Mouse (Mus musculus): ENCODE measurements around the gene Scgb1b30.
"Not testable (repeated sequence)": the region's sequence is repeated elsewhere in the genome, so short reads cannot be mapped to it uniquely, and the experiment has no call there.

Gene Scgb1b30

GRCm38 (mm10) chr7:34094911-34095481 is at the start of gene Scgb1b30:
TSS of gene Scgb1b30 (plus strand) at chr7:34095431.
- H3K4me3 ChIP-seq (replicated peaks; ENCODE audit: low read length): no peak within 1 kb of the TSS
- H3K9me3 ChIP-seq (ENCODE audit: low read length): peaks cover 60% of the 10 kb centered on the region
- TF ChIP-seq POU5F1 (IDR thresholded peaks at IDR 0.05; ENCODE audit: borderline replicate concordance, low read length): no peak
- TF ChIP-seq CTCF (conservative IDR thresholded peaks at IDR 0.05; ENCODE audit: low read length): no peak
- TF ChIP-seq NANOG (IDR thresholded peaks at IDR 0.05; ENCODE audit: borderline replicate concordance, low read length): no peak
- no peaks in the 10 kb centered on the region for H3K27me3 ChIP-seq (ENCODE audit: insufficient read depth, low read length)
- no peaks in the 10 kb centered on the region for H3K4me1 ChIP-seq (replicated peaks; ENCODE audit: low read depth, low read length)
- no peaks in the 10 kb centered on the region for H3K36me3 ChIP-seq (ENCODE audit: insufficient read depth, low read length)

DNA sequence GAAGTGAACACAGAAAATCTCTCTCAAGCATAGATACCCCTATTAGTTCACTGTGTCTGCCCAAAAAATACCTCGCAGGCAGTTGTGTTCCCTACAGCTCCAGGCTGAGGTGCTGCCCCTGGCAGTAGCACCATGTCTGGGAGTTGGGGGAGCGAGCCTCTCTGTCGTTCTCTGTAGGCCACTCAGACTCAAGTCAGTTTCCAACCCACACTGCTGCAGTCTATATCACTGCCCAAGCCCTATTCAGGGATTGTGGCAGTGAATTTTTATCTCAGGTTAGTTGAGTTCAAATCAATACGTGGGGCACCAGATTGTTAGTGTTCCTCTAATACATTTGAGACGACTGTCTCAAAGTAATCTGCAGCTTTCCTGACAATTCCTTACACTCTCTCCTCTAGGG is 27.1 kb upstream of the Scgb1b30 start:
- not testable (repeated sequence) for H3K36me3 ChIP-seq (ENCODE audit: insufficient read depth, low read length); H3K4me3 ChIP-seq (replicated peaks; ENCODE audit: low read length); H3K4me1 ChIP-seq (replicated peaks; ENCODE audit: low read depth, low read length); H3K27me3 ChIP-seq (ENCODE audit: insufficient read depth, low read length)
- peaks cover 39% of the 10 kb centered on the region for H3K9me3 ChIP-seq (ENCODE audit: low read length)

DNA sequence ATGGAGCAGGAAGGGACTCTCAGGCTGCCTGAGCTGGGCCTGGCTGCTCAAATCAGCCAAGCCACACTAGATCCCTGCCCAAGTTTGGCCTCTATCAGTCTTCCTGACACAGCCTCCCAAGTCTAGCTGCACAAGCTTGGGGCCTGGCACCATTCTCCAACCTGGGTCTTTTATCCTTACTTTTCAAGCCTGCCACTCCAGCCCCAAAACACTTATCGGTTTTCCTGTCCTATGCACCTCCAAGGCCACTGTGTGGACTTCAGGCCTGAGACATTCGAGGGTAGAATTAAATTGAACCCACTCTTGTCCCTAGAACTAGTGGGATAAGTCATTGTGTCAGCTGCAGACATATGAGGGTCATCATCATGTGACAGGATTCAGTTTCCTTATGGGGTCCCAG is 4.8 kb downstream of the Scgb1b30 start:
- no peak overlapping the region for H3K4me3 ChIP-seq (replicated peaks; ENCODE audit: low read length)
- no peaks in the 10 kb centered on the region for H3K36me3 ChIP-seq (ENCODE audit: insufficient read depth, low read length)
- no peaks in the 10 kb centered on the region for H3K27me3 ChIP-seq (ENCODE audit: insufficient read depth, low read length)
- no peak for TF ChIP-seq CTCF (conservative IDR thresholded peaks at IDR 0.05; ENCODE audit: low read length)
- TF ChIP-seq NANOG (IDR thresholded peaks at IDR 0.05; ENCODE audit: borderline replicate concordance, low read length): no peak
- no peak for TF ChIP-seq POU5F1 (IDR thresholded peaks at IDR 0.05; ENCODE audit: borderline replicate concordance, low read length)
- no peaks in the 10 kb centered on the region for H3K4me1 ChIP-seq (replicated peaks; ENCODE audit: low read depth, low read length)
- peaks cover 61% of the 10 kb centered on the region for H3K9me3 ChIP-seq (ENCODE audit: low read length)

DNA sequence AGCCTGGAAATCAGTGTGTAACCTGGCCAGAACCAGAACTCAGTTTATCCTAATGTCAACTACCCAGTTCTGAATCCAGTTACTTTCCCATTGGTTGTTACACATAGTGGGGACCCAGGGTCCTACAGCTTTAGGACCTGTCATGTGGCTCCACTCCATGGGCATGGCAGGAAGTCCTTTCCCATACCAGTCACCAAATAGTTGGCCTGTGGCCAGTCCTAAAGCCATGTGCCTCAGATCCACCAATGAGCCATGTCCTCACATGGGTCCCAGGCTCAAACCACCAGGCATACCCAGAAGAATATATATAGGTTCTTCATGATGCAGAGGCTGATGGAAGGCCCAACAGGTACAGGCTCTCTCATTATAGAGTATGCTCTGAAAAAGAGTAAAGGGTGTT is 6.0 kb downstream of the Scgb1b30 start:
- H3K27me3 ChIP-seq (ENCODE audit: insufficient read depth, low read length): no peaks in the 10 kb centered on the region
- no peaks in the 10 kb centered on the region for H3K4me1 ChIP-seq (replicated peaks; ENCODE audit: low read depth, low read length)
- no peak for TF ChIP-seq NANOG (IDR thresholded peaks at IDR 0.05; ENCODE audit: borderline replicate concordance, low read length)
- TF ChIP-seq CTCF (conservative IDR thresholded peaks at IDR 0.05; ENCODE audit: low read length): no peak
- TF ChIP-seq POU5F1 (IDR thresholded peaks at IDR 0.05; ENCODE audit: borderline replicate concordance, low read length): no peak
- no peak overlapping the region for H3K4me3 ChIP-seq (replicated peaks; ENCODE audit: low read length)
- H3K9me3 ChIP-seq (ENCODE audit: low read length): peaks cover 48% of the 10 kb centered on the region
- no peaks in the 10 kb centered on the region for H3K36me3 ChIP-seq (ENCODE audit: insufficient read depth, low read length)

DNA sequence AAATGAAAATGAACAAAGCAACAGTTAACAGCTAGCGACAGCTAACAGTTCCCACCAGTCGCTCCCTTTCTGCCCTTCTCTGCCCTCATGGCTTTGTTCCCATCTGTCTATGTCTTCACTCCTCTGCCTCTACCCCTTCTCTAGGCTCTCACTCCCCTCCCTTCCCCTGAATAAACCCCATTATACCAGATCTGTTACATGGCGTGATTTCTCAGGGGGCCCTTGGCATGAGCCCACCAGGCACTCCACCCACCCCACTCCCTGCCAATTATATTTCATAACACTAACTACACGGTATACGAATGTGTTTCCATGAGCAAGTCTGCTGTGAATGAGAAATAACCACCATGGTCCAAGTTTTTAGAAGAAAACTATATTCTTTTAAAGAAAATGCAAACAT is 14.0 kb downstream of the Scgb1b30 start:
- Histone ChIP-seq H3K36me3 (ENCODE audit: insufficient read depth, low read length) (peaks cover 49% of the 10 kb centered on the region), H3K9me3 (ENCODE audit: low read length) (no peaks in the 10 kb centered on the region), H3K27me3 (ENCODE audit: insufficient read depth, low read length) (no peaks in the 10 kb centered on the region), H3K4me3 (replicated peaks; ENCODE audit: low read length) (no peak overlapping the region), H3K4me1 (replicated peaks; ENCODE audit: low read depth, low read length) (peaks cover 12% of the 10 kb centered on the region)
- TF ChIP-seq CTCF (conservative IDR thresholded peaks at IDR 0.05; ENCODE audit: low read length) (no peak), NANOG (IDR thresholded peaks at IDR 0.05; ENCODE audit: borderline replicate concordance, low read length) (no peak), POU5F1 (IDR thresholded peaks at IDR 0.05; ENCODE audit: borderline replicate concordance, low read length) (no peak)

DNA sequence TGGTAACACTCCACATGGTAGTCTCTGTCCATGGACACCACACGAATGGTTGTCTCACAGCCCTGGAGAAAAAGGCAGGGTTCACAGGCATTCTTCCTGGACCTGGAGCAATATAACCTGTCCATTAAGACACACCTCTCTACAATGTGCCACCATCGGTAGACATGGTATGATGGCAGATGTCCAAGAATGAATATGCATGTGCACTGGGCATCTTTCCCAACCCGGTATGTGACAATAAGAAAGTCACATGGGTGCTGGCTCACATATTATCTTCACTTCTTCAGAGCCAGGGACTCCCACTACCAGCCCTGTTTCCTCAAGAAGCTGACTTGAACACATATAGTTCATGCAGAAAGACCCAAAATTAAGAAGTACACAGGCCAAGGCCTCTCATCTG is 21.4 kb downstream of the Scgb1b30 start:
- TF ChIP-seq POU5F1 (IDR thresholded peaks at IDR 0.05; ENCODE audit: borderline replicate concordance, low read length): no peak
- TF ChIP-seq CTCF (conservative IDR thresholded peaks at IDR 0.05; ENCODE audit: low read length): no peak
- TF ChIP-seq NANOG (IDR thresholded peaks at IDR 0.05; ENCODE audit: borderline replicate concordance, low read length): no peak
- Histone ChIP-seq H3K36me3 (ENCODE audit: insufficient read depth, low read length) (peaks cover 93% of the 10 kb centered on the region), H3K4me3 (replicated peaks; ENCODE audit: low read length) (no peak overlapping the region)

DNA sequence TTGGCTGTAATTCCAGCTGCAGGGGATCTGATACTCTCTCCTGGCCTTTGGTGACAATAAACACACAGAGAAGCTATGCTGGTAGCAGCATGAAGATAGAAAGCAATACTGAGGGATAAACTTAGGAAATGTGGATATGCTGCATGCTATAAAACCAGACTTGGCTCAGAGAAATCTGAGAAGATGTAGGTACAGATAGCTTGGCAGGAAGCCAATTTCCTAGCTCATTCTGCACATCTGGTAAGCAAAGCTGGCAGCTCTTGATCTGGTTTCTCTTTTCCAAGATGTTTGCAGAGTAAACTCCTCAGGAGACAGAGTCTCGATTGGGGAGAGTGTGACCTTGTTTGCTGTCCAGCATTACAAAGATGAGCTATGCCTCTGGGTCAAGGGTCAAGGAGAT is 25.4 kb downstream of the Scgb1b30 start:
- H3K4me1 ChIP-seq (replicated peaks; ENCODE audit: low read depth, low read length): peaks cover 29% of the 10 kb centered on the region
- not testable (repeated sequence) for H3K4me3 ChIP-seq (replicated peaks; ENCODE audit: low read length); H3K9me3 ChIP-seq (ENCODE audit: low read length); H3K27me3 ChIP-seq (ENCODE audit: insufficient read depth, low read length)
- peaks cover 76% of the 10 kb centered on the region for H3K36me3 ChIP-seq (ENCODE audit: insufficient read depth, low read length)

More for the DNA sequence above, 21.4 kb downstream of the Scgb1b30 start:
- Histone ChIP-seq H3K4me1 (replicated peaks; ENCODE audit: low read depth, low read length) (peaks cover 11% of the 10 kb centered on the region), H3K27me3 (ENCODE audit: insufficient read depth, low read length) (no peaks in the 10 kb centered on the region), H3K9me3 (ENCODE audit: low read length) (peaks cover 6% of the 10 kb centered on the region)

DNA sequence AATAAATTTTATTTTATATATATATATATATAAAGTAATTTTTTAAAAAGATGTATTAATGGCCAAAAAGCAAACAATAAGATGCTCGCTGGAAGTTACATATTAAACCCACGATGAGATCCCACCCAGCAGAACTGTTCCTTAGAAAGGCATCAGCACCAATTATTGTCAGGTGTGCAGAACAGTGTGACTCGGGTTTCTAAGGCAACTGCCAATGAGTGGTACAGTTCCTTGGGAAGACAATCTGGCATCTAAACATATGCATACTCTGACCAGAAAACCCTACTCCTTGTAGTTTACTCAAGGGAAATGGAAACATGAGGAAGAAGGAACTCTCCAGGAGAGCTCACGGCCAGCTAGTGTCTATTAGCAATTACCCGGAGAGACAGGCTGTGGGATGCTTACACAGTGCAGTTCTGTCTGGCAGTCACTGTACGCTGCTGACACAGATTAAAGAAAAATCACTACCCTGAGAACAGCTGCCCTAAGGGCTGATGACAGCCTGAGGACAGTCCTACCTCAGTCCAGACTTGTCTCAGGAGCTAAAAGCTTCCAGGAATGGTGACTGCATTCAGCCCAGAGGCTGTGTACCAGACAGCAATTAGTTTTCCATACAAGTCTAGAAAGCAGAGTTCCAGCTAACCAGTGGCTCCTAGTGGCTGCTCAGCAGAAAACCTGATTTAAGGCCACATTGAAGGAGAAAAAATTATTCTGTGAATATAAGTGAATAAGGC is 27.9 kb downstream of the Scgb1b30 start:
- peaks cover 35% of the 10 kb centered on the region for H3K4me1 ChIP-seq (replicated peaks; ENCODE audit: low read depth, low read length)
- peaks cover 61% of the 10 kb centered on the region for H3K36me3 ChIP-seq (ENCODE audit: insufficient read depth, low read length)
- H3K4me3 ChIP-seq (replicated peaks; ENCODE audit: low read length): no peak overlapping the region
- H3K9me3 ChIP-seq (ENCODE audit: low read length): peaks cover 19% of the 10 kb centered on the region
- TF ChIP-seq CTCF (conservative IDR thresholded peaks at IDR 0.05; ENCODE audit: low read length) (peak; percentile 21; the same call in 1 of the 2 replicates), NANOG (IDR thresholded peaks at IDR 0.05; ENCODE audit: borderline replicate concordance, low read length) (no peak), POU5F1 (IDR thresholded peaks at IDR 0.05; ENCODE audit: borderline replicate concordance, low read length) (no peak)
- H3K27me3 ChIP-seq (ENCODE audit: insufficient read depth, low read length): no peaks in the 10 kb centered on the region

- peaks cover 50% of the 10 kb centered on the region for H3K36me3 ChIP-seq (ENCODE audit: insufficient read depth, low read length)
- H3K4me1 ChIP-seq (replicated peaks; ENCODE audit: low read depth, low read length): peaks cover 32% of the 10 kb centered on the region
- no peaks in the 10 kb centered on the region for H3K27me3 ChIP-seq (ENCODE audit: insufficient read depth, low read length)
- H3K4me3 ChIP-seq (replicated peaks; ENCODE audit: low read length): no peak overlapping the region
- peaks cover 23% of the 10 kb centered on the region for H3K9me3 ChIP-seq (ENCODE audit: low read length)
- TF ChIP-seq POU5F1 (IDR thresholded peaks at IDR 0.05; ENCODE audit: borderline replicate concordance, low read length) (no peak), NANOG (IDR thresholded peaks at IDR 0.05; ENCODE audit: borderline replicate concordance, low read length) (no peak)
Measured at GRCm38 (mm10) chr7:34125346-34125745, 30.1 kb downstream of the Scgb1b30 start.
